Mouse (Mus musculus) lung, adult 10 weeks (tissue): ENCODE measurements around the gene Gda. TPM values are rescaled to one million over a fixed set of nuclear protein-coding genes. Genes with fewer than 3 reads are reported as not detected.

Experiments used
- polyA plus RNA-seq: library from polyadenylated mRNA; stranded (reverse); fragments of 350-450 nt; fragmentation: Illumina TruSeq; extraction: RNeasy Lipid Tissue Mini Kit (QIAGEN cat#74804); gene quantifications from one replicate; pipeline ENCODE4 v1.2.3, GENCODE M21; 2014; ENCODE audit warnings: low read depth, low replicate concordance; ENCODE audit not compliant: insufficient read depth

Gene Gda
- 8.1 TPM for polyA plus RNA-seq

GRCm38 (mm10) chr19:21473345-21473744, at the start of gene Gda:
Gene Gda (minus strand): TSS chr19:21473445.

Other genes with a start within 250 kb of the Gda start
- 52.0 TPM for gene Zfand5, start 201.2 kb downstream of the Gda start, polyA plus RNA-seq
- 41.7 TPM for gene 1110059E24Rik, start 179.5 kb upstream of the Gda start, polyA plus RNA-seq
- gene Abhd17b, start 179.7 kb upstream of the Gda start, polyA plus RNA-seq = 22.2 TPM